8 mouse cellular contexts compared by ENCODE assay signal in genomic region chr5:73337961-73338831, GRCm38 (mm10). TPM values are rescaled to one million over a fixed set of nuclear protein-coding genes. Genes with fewer than 3 reads are reported as not detected.
DNase-seq lines count a peak whose midpoint lies in the region; ATAC-seq lines count a peak whose summit lies in the region.

No protein-coding gene starts in this region.

- peak; percentile 54 to 78 for DNase-seq in adrenal gland, adult (ENCODE audit: inconsistent age in 2 of 2, low spot score in 1 of 2)
- DNase-seq in adrenal gland, postnatal 4 days (ENCODE audit: low spot score in 2 of 2), result no peak
- peak; percentile 34 for DNase-seq in brain, embryonic 18.5 days (ENCODE audit: low read depth, low spot score)
- DNase-seq in heart, postnatal 4 days, result peak; percentile 43
- peak; percentile 45 to 71 for DNase-seq in left cerebral cortex, adult 8-10 months (ENCODE audit: low spot score in 2 of 2)
- DNase-seq in right cerebral cortex, postnatal 4 days, result peak; percentile 64

- WGBS in forebrain, embryonic 12.5 days, result 3% methylated on average over 35 of the region's 41 CpGs

- peak overlapping the region; percentile 73 for H3K9ac ChIP-seq in forebrain, embryonic 12.5 days

- no peaks in the 10 kb centered on the region for H3K9me3 ChIP-seq in forebrain, embryonic 12.5 days

- peak; percentile 74 for ATAC-seq in forebrain, embryonic 12.5 days (ENCODE audit: low FRiP score)
- peak; percentile 30; the same call in 1 of the 2 replicates for ATAC-seq in megakaryocyte, adult 5-6 weeks (ENCODE audit: poor library complexity, severe bottlenecking)

- peaks cover 7% of the 10 kb centered on the region for H3K4me1 ChIP-seq in forebrain, embryonic 12.5 days

- no peaks in the 10 kb centered on the region for H3K36me3 ChIP-seq in forebrain, embryonic 12.5 days (replicated peaks)

- H3K27ac ChIP-seq in forebrain, embryonic 12.5 days, result peak overlapping the region; percentile 10; the same call in 1 of the 2 replicates

- peak overlapping the region; percentile 94 for H3K4me2 ChIP-seq in forebrain, embryonic 12.5 days

- peaks cover 9% of the 10 kb centered on the region; the same call in 1 of the 2 replicates for H3K27me3 ChIP-seq in forebrain, embryonic 12.5 days

- peak overlapping the region; percentile 66 for H3K4me3 ChIP-seq in forebrain, embryonic 12.5 days (replicated peaks)

RNA-seq across cellular contexts. Expression of gene Ociad2, which starts 2.6 kb away (rescaled TPM):
- 10 to 100 TPM; 11.4 to 11.7 TPM for total RNA-seq in adrenal gland, postnatal 4 days (2021)
- polyA plus RNA-seq in forebrain, embryonic 12.5 days (2016; fragmentation: Nextera tagmentation; extraction: Ambion mirVana), result 11.9 and 12.1 TPM in 2 replicates
- total RNA-seq in heart, postnatal 4 days (2021), result 10 to 100 TPM in 1 of 2 experiments, 1 to 10 TPM in 1; 9.6 to 12.1 TPM
- 100 to 1,000 TPM in 1 of 4 experiments, 10 to 100 TPM in 3; 90.3 to 110 (median 94.2) TPM for total RNA-seq in left cerebral cortex, adult 8-10 months (2022)
- total RNA-seq in megakaryocyte, adult 5-6 weeks (2015), result 0.11 TPM in 1 of 2 replicates, not detected in the other
- total RNA-seq in megakaryocyte, adult 5-6 weeks (2017), result 1.8 TPM in 1 of 2 replicates, not detected in the other

RNA-seq across cellular contexts. Expression of gene Ociad1, which starts 45.6 kb away (rescaled TPM):
- total RNA-seq in adrenal gland, postnatal 4 days (2021), result 100 to 1,000 TPM; 203 to 214 TPM
- 182 and 191 TPM in 2 replicates for polyA plus RNA-seq in forebrain, embryonic 12.5 days (2016; fragmentation: Nextera tagmentation; extraction: Ambion mirVana)
- 100 to 1,000 TPM; 261 to 264 TPM for total RNA-seq in heart, postnatal 4 days (2021)
- total RNA-seq in left cerebral cortex, adult 8-10 months (2022), result 100 to 1,000 TPM; 447 to 503 (median 477) TPM
- 231 and 236 TPM in 2 replicates for total RNA-seq in megakaryocyte, adult 5-6 weeks (2015)
- 172 and 182 TPM in 2 replicates for total RNA-seq in megakaryocyte, adult 5-6 weeks (2017)

Comparison
In these comparisons a context has a peak if more than half of its experiments do, and no peak if none do; other contexts are left out.
1. DNase-seq: peak in adrenal gland, adult (2 of 2), brain, embryonic 18.5 days (single experiment), heart, postnatal 4 days (single experiment), left cerebral cortex, adult 8-10 months (2 of 2) and right cerebral cortex, postnatal 4 days (single experiment); none in adrenal gland, postnatal 4 days (0 of 2).
2. RNA of gene Ociad2, which starts 2.6 kb away (total RNA-seq): 90.3 to 110 TPM in left cerebral cortex, adult 8-10 months; 9.6 to 12.1 TPM in heart, postnatal 4 days, 11.4 to 11.7 TPM in adrenal gland, postnatal 4 days and 0.11 to 1.8 TPM in megakaryocyte, adult 5-6 weeks; every median in the first group is over 4 times any median in the second.